Mouse (Mus musculus): Measurements from ENCODE around the gene Mpv17. TPM values are rescaled to one million over a fixed set of nuclear protein-coding genes. Genes with fewer than 3 reads are reported as not detected.

The Mpv17 gene
- total and polyA plus RNA-seq, 3 experiments, result 71.0 to 127 (median 72.1) TPM

- DNase-seq, result no peak
Measured at GRCm38 (mm10) chr5:31183678-31184077, 29.6 kb upstream of the Mpv17 start.

GRCm38 (mm10) chr5:31181183-31181770 is 27.2 kb upstream of the Mpv17 start:
- DNase-seq, result no peak

- DNase-seq, result peak; percentile 95
Measured at GRCm38 (mm10) chr5:31179766-31180630, 25.9 kb upstream of the Mpv17 start, which contains the start of the genes Gm29609 and Gtf3c2. TSS of gene Gm29609 (minus strand) at chr5:31179911. TSS of gene Gtf3c2 (minus strand) at chr5:31180144.

- DNase-seq, result no peak
Measured at GRCm38 (mm10) chr5:31179301-31179765, 25.3 kb upstream of the Mpv17 start.

- no peak for DNase-seq
Measured at GRCm38 (mm10) chr5:31168630-31169029, 14.6 kb upstream of the Mpv17 start.

- DNase-seq, result no peak
Measured at GRCm38 (mm10) chr5:31164878-31165277, 10.8 kb upstream of the Mpv17 start.

GRCm38 (mm10) chr5:31162462-31162861 is 8.4 kb upstream of the Mpv17 start:
- DNase-seq, result no peak

- DNase-seq, result no peak
Measured at GRCm38 (mm10) chr5:31153516-31154151, 417 bp downstream of the Mpv17 start.

GRCm38 (mm10) chr5:31151746-31152145 is 2.3 kb downstream of the Mpv17 start:
- DNase-seq, result peak; percentile 65

GRCm38 (mm10) chr5:31149781-31150180 is 4.3 kb downstream of the Mpv17 start:
- peak; percentile 75 for DNase-seq

GRCm38 (mm10) chr5:31138968-31139425 is 15.1 kb downstream of the Mpv17 start:
- DNase-seq, result peak; percentile 20

GRCm38 (mm10) chr5:31138241-31138967 is 15.6 kb downstream of the Mpv17 start, which contains the start of gene Ucn:
TSS of gene Ucn (minus strand) at chr5:31138829.
- DNase-seq, result no peak

- DNase-seq, result no peak
Measured at GRCm38 (mm10) chr5:31137658-31138057, 16.4 kb downstream of the Mpv17 start.

- DNase-seq, result no peak
Measured at GRCm38 (mm10) chr5:31136730-31137424, 17.2 kb downstream of the Mpv17 start.

- DNase-seq, result no peak
Measured at GRCm38 (mm10) chr5:31126050-31126449, 28.0 kb downstream of the Mpv17 start.

GRCm38 (mm10) chr5:31123481-31123880 is 30.6 kb downstream of the Mpv17 start:
- DNase-seq, result no peak

GRCm38 (mm10) chr5:31121111-31121510 is 32.9 kb downstream of the Mpv17 start:
- no peak for DNase-seq

GRCm38 (mm10) chr5:31116912-31117311 is 37.1 kb downstream of the Mpv17 start:
- no peak for DNase-seq

- DNase-seq, result no peak
Measured at GRCm38 (mm10) chr5:31116354-31116753, 37.7 kb downstream of the Mpv17 start, which contains the start of gene Trim54. TSS of gene Trim54 (plus strand) at chr5:31116712.

GRCm38 (mm10) chr5:31110781-31111180 is 43.3 kb downstream of the Mpv17 start:
- no peak for DNase-seq

GRCm38 (mm10) chr5:31108000-31108490 is 46.0 kb downstream of the Mpv17 start, which contains the start of gene Slc30a3:
TSS of gene Slc30a3 (minus strand) at chr5:31108237.
- DNase-seq, result no peak
